Mouse (Mus musculus) CH12.LX (cell line): ENCODE data around the gene Mmgt2. TPM values are rescaled to one million over a fixed set of nuclear protein-coding genes. Genes with fewer than 3 reads are reported as not detected.

Experiments used
- DNase-seq: peaks from one replicate; pipeline ENCODE4 v3.0.0-alpha.2; 2013; ENCODE audit errors: extremely low read depth
- H3K27ac ChIP-seq: 2 replicates; pipeline ENCODE4 v1.5.1; 2012; ENCODE audit warnings: low read depth, mild to moderate bottlenecking, control low read depth, moderate library complexity; ENCODE audit not compliant: insufficient read depth
- H3K27me3 ChIP-seq: replicated peaks from 2 replicates; pipeline ENCODE3; 2012; ENCODE audit warnings: inconsistent platforms
- H3K36me3 ChIP-seq, 2 experiments: replicated peaks in 1 of 2; 2 replicates each; pipeline versions ENCODE3 to v1.6.1; 2012; ENCODE audit warnings: inconsistent platforms in 1 of 2, low read length in 1 of 2, mild to moderate bottlenecking in 1 of 2, mixed read lengths in 1 of 2, moderate library complexity in 1 of 2; ENCODE audit not compliant: control insufficient read depth in 1 of 2, insufficient read depth in 1 of 2
- H3K4me1 ChIP-seq, 2 experiments: 2 replicates each; pipeline ENCODE4 v1.6.1; 2012; ENCODE audit warnings: inconsistent platforms in 1 of 2, moderate library complexity in 1 of 2; ENCODE audit not compliant: insufficient read depth in 2 of 2, control insufficient read depth in 1 of 2
- H3K4me2 ChIP-seq: 2 replicates; pipeline ENCODE4 v1.6.1; 2012; ENCODE audit warnings: low read depth, mild to moderate bottlenecking, control low read depth; ENCODE audit not compliant: poor library complexity, insufficient read depth, severe bottlenecking
- H3K4me3 ChIP-seq, 3 experiments: fragments of 150-350 bp in 1 of 3; sonication (generic) in 1 of 3; replicated peaks in 1 of 3; 2 replicates each; pipeline versions ENCODE3 to v1.5.1; 2011 to 2012; ENCODE audit warnings: low read depth in 2 of 3, low read length in 2 of 3, mild to moderate bottlenecking in 2 of 3, moderate library complexity in 2 of 3, control low read depth in 1 of 3, improper control_type of control experiment in 1 of 3, inconsistent platforms in 1 of 3, mixed read lengths in 1 of 3; ENCODE audit not compliant: poor library complexity in 1 of 3
- H3K79me2 ChIP-seq: replicated peaks from 2 replicates; pipeline ENCODE4 v1.6.1; 2012; ENCODE audit warnings: mild to moderate bottlenecking, moderate library complexity; ENCODE audit not compliant: control insufficient read depth, poor library complexity, insufficient read depth, severe bottlenecking; ENCODE audit errors: extremely low read depth
- H3K9ac ChIP-seq: 2 replicates; pipeline ENCODE4 v1.6.1; 2012; ENCODE audit warnings: low read depth, mild to moderate bottlenecking, control low read depth, moderate library complexity; ENCODE audit not compliant: insufficient read depth
- H3K9me3 ChIP-seq: replicated peaks from 2 replicates; pipeline ENCODE3; 2012; ENCODE audit warnings: low read length, inconsistent platforms, mixed read lengths
- CTCF ChIP-seq, 2 experiments: IDR thresholded peaks in 1 of 2; conservative IDR thresholded peaks in 1 of 2; 2 replicates each; pipeline ENCODE4 v1.5.1; 2011 to 2012; ENCODE audit warnings: low read depth in 2 of 2, low read length in 2 of 2, improper control_type of control experiment in 1 of 2, inconsistent platforms in 1 of 2, mild to moderate bottlenecking in 1 of 2, moderate library complexity in 1 of 2
- E2F4 ChIP-seq: IDR thresholded peaks from 2 replicates; pipeline ENCODE4 v1.6.1; 2011; ENCODE audit warnings: low read depth, low read length, improper control_type of control experiment; ENCODE audit not compliant: insufficient replicate concordance
- ELF1 ChIP-seq: IDR thresholded peaks from 2 replicates; pipeline ENCODE4 v1.6.1; 2014; ENCODE audit warnings: low read depth, mild to moderate bottlenecking, inconsistent platforms, low read length, improper control_type of control experiment
- EP300 ChIP-seq: IDR thresholded peaks from 2 replicates; pipeline ENCODE4 v1.6.1; 2011; ENCODE audit warnings: low read length, improper control_type of control experiment
- GABPA ChIP-seq: IDR thresholded peaks from 2 replicates; pipeline ENCODE4 v1.6.1; 2012; ENCODE audit warnings: low read depth, low read length, improper control_type of control experiment, inconsistent platforms; ENCODE audit not compliant: insufficient replicate concordance
- IRF4 ChIP-seq: IDR thresholded peaks from 2 replicates; pipeline ENCODE4 v1.6.1; 2014; ENCODE audit warnings: low read depth, mild to moderate bottlenecking, inconsistent platforms, low read length, improper control_type of control experiment
- JUN ChIP-seq: IDR thresholded peaks from 2 replicates; pipeline ENCODE4 v1.6.1; 2011; ENCODE audit warnings: low read depth, mild to moderate bottlenecking, low read length, improper control_type of control experiment, moderate library complexity; ENCODE audit not compliant: insufficient read depth
- JUND ChIP-seq: conservative IDR thresholded peaks from 2 replicates; pipeline ENCODE4 v1.6.1; 2011; ENCODE audit warnings: low read depth, low read length, improper control_type of control experiment
- MAZ ChIP-seq: IDR thresholded peaks from 2 replicates; pipeline ENCODE4 v1.6.1; 2012; ENCODE audit warnings: low read depth, mild to moderate bottlenecking, inconsistent platforms, low read length, improper control_type of control experiment, moderate library complexity
- MYC ChIP-seq: IDR thresholded peaks from 2 replicates; pipeline ENCODE4 v1.6.1; 2011; ENCODE audit warnings: low read depth, mild to moderate bottlenecking, improper control_type of control experiment, low read length
- PAX5 ChIP-seq: IDR thresholded peaks from 2 replicates; pipeline ENCODE4 v1.6.1; 2012; ENCODE audit warnings: low read length, inconsistent platforms, mixed read lengths
- POLR2A ChIP-seq: IDR thresholded peaks from 2 replicates; pipeline ENCODE4 v1.6.1; 2011; ENCODE audit warnings: low read depth, mild to moderate bottlenecking, improper control_type of control experiment, low read length
- RAD21 ChIP-seq: IDR thresholded peaks from 2 replicates; pipeline ENCODE4 v1.6.1; 2011; ENCODE audit warnings: low read depth, mild to moderate bottlenecking, low read length, improper control_type of control experiment, moderate library complexity
- SIN3A ChIP-seq: IDR thresholded peaks from 2 replicates; pipeline ENCODE4 v1.6.1; 2012; ENCODE audit warnings: low read length, improper control_type of control experiment, inconsistent platforms
- TCF12 ChIP-seq: IDR thresholded peaks from 2 replicates; pipeline ENCODE4 v1.6.1; 2014; ENCODE audit warnings: low read depth, mild to moderate bottlenecking, inconsistent platforms, low read length, improper control_type of control experiment
- USF1 ChIP-seq: IDR thresholded peaks from 2 replicates; pipeline ENCODE4 v1.6.1; 2014; ENCODE audit warnings: low read depth, mild to moderate bottlenecking, inconsistent platforms, low read length, improper control_type of control experiment
- USF2 ChIP-seq: conservative IDR thresholded peaks from 2 replicates; pipeline ENCODE4 v1.6.1; 2011; ENCODE audit warnings: low read depth, low read length, improper control_type of control experiment
- ZKSCAN1 ChIP-seq: IDR thresholded peaks from 2 replicates; pipeline ENCODE4 v1.6.1; 2012; ENCODE audit warnings: low read depth, inconsistent platforms, low read length, improper control_type of control experiment, borderline replicate concordance
- dilution Hi-C: fragments of 300-500 bp; cut with MboI; formaldehyde crosslinking; loops from 2 replicates; pipeline ENCODE4 v1.14.3; 2020; ENCODE audit warnings: low sequenced_read_pairs; ENCODE audit not compliant: extremely low pct_unique_long_range_greater_than_20kb, extremely low pct_ligation_motif_present
- in situ Hi-C: fragments of 300-500 bp; cut with MboI; formaldehyde crosslinking; loops from 3 replicates; pipeline ENCODE4 v1.14.3; 2019; ENCODE audit warnings: low sequenced_read_pairs, low pct_ligation_motif_present, low pct_unique_long_range_greater_than_20kb, mixed read lengths
- polyA plus RNA-seq: library from polyadenylated mRNA; unstranded; fragments of >175 nt; gene quantifications from 2 replicates; pipeline ENCODE4 v1.2.1, GENCODE M21; 2012; ENCODE audit warnings: low read depth; ENCODE audit not compliant: insufficient read length
- total RNA-seq, 2 experiments: library from RNA; depleted of rRNA; stranded (reverse); fragments of 300-350 nt in 1 of 2; fragments of >200 nt in 1 of 2; gene quantifications; 2 replicates each; pipeline ENCODE4 v1.2.3; 2012 to 2014

Gene Mmgt2
- total and polyA plus RNA-seq, 3 experiments = 49.2 to 65.9 (median 60.7) TPM

- H3K79me2 ChIP-seq = no peaks in the 10 kb centered on the region
- 0 out of 2 replicates have a peak, but pooled peaks have one; percentile 11 for TF ChIP-seq USF2
- no peak for TF ChIP-seq SIN3A
- TF ChIP-seq, all 38 proteins: peak for 1
- H3K4me3 ChIP-seq = no peak overlapping the region
- peaks cover 0 to 16% of the 10 kb centered on the region in 2 experiments; a peak in 2 of 4 replicates for H3K4me1 ChIP-seq
- H3K27ac ChIP-seq = no peak overlapping the region
- no peak overlapping the region for H3K9ac ChIP-seq
- DNase-seq = no peak
- no peaks in the 10 kb centered on the region for H3K9me3 ChIP-seq
- no peaks in the 10 kb centered on the region for H3K27me3 ChIP-seq
- dilution Hi-C loops = no loop called here
- no peaks in the 10 kb centered on the region for H3K36me3 ChIP-seq
- in situ Hi-C loops = no loop called here
- no peak overlapping the region for H3K4me2 ChIP-seq
Measured at GRCm38 (mm10) chr11:62636840-62637221, 11.6 kb upstream of the Mmgt2 start.

GRCm38 (mm10) chr11:62637401-62637800 lies 11.1 kb upstream of the Mmgt2 start:
- no peak for DNase-seq
- H3K4me1 ChIP-seq = peaks cover 1 to 18% of the 10 kb centered on the region in 2 experiments; a peak in 3 of 4 replicates
- H3K4me2 ChIP-seq = no peak overlapping the region
- H3K79me2 ChIP-seq = no peaks in the 10 kb centered on the region
- no peaks in the 10 kb centered on the region for H3K36me3 ChIP-seq
- TF ChIP-seq MYC (no peak), PAX5 (no peak), POLR2A (no peak), TCF12 (no peak), EP300 (no peak), JUND (no peak), USF2 (no peak), CTCF (conservative IDR thresholded peaks at IDR 0.05 in 1 of 2, IDR thresholded peaks at IDR 0.05 in 1 of 2; ENCODE audit: low read depth in 2 of 2, low read length in 2 of 2) (no peak), IRF4 (no peak), ZKSCAN1 (no peak), ELF1 (no peak), GABPA (no peak), RAD21 (no peak), JUN (no peak), USF1 (no peak), E2F4 (no peak), MAZ (no peak)
- H3K9me3 ChIP-seq = no peaks in the 10 kb centered on the region
- no peaks in the 10 kb centered on the region for H3K27me3 ChIP-seq
- H3K27ac ChIP-seq = no peak overlapping the region
- in situ Hi-C loops = no loop called here
- H3K4me3 ChIP-seq = no peak overlapping the region
- dilution Hi-C loops = no loop called here
- H3K9ac ChIP-seq = no peak overlapping the region
